Mouse (Mus musculus) urinary bladder, postnatal 25 days (tissue): Measurements from ENCODE around the gene Hectd4.
"Not testable (repeated sequence)": the region's sequence is repeated elsewhere in the genome, so short reads cannot be mapped to it uniquely, and the experiment has no call there.

Experiments used
- DNase-seq: peaks from one replicate; pipeline ENCODE4 v3.0.0; 2022; ENCODE audit warnings: low spot score

Hectd4 gene

DNA sequence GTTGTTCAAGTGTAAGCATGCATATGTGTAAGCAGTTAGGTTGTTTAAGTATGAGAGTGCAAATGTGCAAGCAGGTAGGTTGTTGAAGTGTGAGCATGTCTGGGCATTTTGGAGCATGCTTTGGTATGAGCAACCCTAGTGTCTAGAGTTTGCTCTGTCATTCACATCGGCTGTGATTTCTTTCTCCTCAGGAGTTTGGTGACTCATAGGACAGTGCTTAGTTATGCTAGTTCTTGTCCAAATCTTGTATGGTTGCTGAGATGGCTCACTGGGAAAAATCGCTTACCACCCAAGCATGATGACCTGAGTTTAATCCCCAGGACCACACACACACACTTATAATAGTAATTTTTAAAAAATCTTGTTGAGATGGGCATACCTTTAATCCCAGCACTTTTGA lies 67.2 kb downstream of the Hectd4 start:
- DNase-seq, result no peak

DNA sequence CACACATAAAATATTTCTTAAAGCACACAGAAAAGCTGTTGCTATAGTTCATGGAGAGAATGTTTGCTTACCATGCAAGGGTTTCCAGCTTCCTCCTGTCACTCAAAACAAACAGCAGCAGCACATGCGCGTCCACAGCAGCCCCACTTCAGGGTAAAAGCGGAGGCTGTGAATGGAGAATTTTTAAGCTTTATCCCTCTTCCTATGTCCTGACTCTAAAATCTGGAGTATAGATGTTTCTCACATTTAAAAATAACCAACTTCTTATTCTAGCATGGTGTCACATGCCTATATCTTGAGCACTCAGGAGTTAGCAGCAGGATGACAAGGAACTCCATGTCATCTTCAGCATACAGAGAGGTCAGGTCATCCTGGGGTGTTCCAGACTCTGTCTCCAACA lies 70.3 kb downstream of the Hectd4 start:
- DNase-seq, result no peak

DNA sequence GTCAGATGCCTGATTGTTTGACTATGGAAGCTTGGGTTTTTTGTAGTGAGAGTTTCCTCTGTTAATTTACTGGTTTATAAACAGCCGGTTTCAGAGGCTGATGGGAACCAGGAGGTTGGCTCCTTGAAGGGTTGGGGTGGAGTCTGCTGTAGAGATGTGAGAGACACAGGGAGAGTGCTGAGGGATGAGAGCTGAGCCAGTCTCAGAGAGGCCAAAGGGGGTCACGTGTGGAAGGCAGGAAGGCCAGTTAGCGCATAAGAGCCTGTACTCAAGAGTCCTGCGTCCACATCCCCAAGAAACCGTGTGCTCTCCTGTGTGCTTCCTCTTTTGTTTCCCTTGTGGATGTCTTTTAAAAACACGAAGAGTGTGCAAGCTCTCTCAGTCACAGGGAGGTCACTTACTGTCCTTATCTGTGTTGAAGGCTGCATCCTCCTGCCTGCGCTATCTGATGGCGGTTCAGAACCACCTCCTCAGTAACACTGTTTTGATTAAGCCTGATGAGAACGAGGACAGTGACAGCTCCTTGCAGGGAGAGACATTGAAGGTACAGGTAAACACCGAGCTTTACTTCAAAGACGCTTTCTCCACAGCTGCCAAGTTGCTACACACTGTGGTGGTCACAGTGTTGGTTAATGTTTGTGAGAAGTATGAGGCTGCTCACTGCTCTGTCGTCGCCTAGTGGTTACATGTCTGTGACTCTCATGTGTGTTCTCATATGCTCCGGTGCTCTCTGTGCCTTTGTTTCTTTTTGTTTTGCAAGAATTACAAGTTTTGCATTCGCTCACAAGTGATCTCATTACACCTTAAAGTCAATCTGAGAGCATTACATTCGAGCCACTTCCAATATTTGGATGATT lies 72.5 kb downstream of the Hectd4 start:
- no peak for DNase-seq

DNA sequence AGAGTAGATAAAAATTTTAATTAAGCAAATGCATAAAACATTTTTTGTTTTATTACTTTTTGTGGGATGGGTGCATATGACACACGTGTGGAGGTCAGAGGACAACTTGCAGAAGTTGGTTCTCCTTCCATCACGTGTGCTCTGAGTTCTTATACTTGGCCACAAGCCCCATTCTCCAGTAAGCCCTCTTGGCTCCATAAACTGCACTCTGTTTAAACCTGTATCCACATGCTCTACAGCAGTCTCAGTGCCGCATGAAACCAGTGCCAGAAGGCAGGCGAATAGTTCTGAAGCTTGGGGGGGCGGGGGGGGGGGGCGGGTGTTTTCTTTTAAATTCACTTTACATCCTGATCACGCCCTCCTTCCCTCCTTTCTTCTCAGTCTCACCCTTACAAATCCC lies 85.0 kb downstream of the Hectd4 start:
- DNase-seq, result no peak

DNA sequence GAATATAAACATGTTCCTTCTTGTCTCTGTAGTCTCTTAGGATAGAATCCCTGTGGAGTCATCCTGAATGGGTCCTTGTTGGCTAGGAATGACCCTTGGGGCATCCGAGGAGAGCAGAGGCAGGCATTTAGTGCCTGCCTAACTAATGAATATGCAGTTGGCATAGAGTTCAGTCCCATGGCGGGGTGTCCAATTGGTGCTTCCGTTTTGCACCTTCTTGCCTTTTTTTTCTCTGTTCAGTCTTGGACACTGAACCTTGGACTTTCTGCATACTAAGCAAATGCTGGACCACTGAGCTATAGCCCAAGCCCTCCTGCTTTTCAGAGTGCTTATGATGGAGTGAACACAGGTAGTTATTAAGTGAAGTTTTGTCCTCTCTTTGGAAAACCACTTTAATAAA lies 87.6 kb downstream of the Hectd4 start:
- DNase-seq, result no peak

DNA sequence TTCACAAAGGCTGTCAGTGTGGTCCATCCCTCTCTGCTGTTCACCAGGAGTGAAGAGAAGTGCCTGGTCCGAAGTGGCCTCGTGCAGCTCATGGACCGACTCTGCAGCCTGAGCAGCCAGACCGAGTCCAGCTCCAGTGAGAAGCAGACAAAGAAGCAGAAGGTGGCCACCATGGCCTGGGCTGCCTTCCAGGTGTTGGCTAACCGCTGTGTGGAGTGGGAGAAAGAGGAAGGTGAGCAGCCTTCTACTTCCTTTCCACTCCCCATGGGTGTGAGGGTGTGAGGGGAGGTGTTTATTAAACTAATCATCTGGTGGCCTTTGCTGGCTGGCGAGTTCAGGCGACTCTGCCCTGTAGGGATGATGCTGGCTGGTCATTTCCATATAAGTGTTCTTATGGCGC lies 91.6 kb downstream of the Hectd4 start:
- DNase-seq, result no peak

DNA sequence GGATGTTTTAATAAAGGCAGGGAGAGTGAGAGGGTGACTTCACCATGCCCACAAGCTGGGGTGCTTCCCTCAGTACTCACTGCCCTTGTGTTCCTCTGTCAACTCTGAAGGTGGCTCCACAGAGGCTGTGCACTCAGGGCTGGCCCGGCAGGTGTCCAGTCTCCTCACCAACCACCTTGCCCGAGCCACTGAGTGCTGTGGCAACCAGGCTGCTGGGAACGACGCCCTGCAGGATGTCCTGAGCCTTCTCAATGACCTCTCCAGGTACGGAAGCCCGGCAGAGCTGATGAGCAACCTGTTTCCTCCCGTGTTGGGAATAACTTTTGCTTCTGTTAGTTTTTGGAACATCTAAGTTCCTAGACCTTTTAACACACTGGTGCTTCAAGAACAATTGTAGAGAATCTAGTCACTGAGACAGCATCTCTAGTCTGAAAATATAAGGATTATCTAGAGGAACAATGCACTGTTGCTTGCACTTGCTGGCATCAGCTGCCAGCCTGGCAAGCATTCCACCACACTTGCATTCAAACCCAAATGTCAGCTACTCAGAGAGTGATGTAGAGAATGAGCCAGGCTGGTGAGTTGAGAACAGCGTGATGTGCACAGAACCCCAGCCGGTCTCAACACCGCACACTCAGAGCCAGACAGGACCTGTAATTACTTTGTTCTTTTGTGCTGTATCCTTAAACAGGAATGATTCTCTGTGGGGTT lies 93.9 kb downstream of the Hectd4 start:
- DNase-seq, result no peak

DNA sequence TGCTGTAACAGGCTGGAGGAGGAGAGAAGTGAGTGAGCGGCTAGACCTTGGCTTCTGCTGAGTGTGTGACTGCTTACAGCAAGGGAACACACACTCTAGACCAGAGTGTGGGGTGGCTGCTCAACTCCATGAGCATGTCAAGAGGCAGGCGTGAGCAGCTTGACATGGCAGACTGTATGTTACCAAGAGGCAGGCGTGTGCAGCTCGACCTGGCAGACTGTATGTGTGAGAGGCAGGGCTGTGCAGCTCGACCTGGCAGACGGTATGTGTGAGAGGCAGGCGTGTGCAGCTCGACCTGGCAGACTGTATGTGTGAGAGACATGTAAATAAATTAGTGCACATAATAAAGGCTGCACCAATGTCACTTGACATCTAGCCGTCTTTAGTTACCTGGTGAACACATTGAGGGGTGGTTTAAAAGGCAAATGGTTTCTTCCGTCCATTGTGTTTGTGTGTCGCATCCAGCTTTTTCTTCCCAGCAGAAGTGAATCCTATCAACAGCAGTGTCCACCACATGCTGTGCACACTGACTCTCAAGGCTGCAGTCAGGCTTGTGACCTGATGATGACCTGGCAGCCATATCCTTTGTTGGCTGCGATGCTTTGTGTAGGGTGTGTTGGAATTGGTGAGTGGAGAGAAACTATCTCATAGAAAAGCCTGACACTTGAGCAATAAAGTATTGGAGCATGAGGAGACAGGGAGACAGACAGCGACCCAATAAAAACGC lies 106.2 kb downstream of the Hectd4 start:
- DNase-seq, result no peak

DNA sequence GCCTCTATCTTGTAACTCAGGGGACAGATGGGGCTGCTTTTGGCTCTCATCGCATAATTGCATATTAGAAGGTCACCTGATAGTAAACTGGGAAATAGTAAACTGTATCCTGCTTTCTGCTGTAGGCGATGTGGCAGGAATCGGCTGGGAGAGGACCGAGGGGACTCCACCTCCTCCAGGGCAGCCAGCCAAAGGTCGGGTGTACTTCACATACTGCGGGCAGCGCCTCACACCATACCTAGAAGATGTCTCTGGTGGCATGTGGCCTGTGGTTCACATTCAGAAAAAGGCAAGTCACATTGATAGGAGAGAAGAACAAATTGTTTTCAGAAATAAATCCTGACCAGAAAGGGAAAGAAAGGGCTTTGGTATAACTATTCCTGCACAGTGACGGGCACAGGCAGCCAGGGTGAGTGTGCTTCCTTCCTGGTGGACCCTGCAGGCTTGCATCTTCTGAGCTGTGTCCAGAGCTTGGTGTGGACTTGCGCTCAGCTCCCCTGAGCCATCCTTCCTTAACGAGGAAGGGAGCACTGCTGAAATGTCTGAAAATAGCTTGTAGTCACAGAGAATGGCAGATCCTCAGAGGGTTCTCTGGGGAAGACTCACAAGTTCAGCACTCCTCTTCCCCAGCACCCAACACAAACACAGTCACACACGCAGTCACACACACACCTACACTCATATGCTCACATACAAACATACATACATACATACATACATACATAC lies 109.5 kb downstream of the Hectd4 start:
- DNase-seq, result no peak

DNA sequence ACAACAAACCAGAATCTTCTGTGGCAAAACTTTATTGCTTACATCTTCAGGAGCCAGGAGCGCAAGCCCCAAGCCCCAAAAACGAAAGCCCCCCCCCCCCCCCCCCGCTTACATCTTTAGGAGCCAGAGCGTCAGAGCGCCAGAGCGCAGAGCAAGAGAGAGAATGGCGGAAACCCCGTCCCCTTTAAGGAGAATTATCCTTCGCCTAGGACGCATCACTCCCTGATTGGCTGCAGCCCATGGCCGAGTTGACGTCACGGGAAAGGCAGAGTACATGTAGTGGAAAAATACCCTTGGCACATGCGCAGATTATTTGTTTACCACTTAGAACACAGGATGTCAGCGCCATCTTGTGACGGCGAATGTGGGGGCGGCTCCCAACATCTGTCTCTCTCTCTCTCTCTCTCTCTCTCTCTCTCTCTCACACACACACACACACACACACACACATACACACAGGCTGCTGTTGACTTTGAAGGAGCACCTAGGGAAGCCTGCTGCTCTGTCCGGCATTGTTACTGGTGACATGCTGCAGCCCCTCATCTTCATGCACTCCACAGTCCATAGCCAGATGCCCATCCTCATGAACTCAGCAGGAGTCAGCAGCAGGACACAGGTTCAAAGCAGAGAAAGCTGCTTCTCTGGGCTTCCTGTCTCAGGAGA lies 110.3 kb downstream of the Hectd4 start:
- not testable (repeated sequence) for DNase-seq

DNA sequence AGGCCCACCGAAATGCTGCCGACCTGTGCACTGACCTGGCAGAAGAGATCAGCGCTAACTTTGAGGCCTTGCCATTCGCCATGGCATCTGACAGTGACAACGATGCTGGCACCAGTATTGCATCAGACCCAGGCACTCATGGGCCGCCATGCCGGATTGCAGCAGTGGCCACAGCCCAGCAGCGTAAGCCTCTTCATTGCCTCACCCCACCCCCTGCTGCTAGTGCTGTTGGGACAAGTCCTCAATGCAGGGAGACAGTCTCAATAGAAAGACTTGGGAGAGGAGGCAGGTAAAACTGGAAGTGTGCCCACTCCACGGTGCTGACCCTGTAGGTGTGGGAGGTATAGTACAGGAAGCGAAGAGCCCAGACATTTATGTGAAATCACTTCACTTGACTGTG lies 111.7 kb downstream of the Hectd4 start:
- no peak for DNase-seq

DNA sequence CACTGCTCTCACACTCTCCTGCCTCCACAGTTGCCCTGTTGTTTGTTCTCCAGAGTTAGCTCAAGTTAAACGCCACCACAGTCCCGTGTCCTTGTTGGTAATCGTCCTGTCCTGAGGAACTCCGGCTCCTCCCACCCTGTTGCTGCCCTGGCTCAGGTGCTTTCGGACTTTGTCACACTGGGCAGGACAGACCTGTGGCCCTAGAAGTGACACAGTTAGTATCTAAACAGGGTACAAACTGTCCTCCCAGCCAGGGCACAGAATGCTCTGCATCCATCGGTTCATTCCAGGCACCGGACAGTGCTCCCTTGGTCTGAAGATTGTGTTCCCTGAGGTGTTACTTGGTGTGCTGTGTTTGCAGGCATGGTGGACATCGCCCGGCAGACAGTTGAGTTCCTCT lies 114.0 kb downstream of the Hectd4 start:
- no peak for DNase-seq

DNA sequence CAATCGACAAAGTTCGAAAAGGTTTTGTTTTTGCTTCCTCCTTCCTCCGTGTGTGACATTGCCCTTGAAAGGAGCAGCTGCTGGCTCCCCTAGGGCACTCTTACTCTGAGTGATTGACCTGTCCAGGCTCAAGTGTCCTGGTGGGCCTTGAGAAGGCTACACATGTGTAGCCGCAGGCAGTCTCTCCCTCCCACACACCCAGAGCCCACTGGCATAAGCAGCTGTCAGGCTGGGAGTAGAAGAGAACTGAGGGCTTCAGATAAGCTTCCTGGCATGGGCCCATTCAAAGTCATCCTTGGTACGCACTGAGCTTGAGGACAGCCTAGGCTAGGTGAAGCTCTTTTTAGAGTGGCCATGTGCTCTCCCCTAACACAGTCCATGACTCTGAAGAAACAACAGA lies 114.4 kb downstream of the Hectd4 start:
- no peak for DNase-seq

DNA sequence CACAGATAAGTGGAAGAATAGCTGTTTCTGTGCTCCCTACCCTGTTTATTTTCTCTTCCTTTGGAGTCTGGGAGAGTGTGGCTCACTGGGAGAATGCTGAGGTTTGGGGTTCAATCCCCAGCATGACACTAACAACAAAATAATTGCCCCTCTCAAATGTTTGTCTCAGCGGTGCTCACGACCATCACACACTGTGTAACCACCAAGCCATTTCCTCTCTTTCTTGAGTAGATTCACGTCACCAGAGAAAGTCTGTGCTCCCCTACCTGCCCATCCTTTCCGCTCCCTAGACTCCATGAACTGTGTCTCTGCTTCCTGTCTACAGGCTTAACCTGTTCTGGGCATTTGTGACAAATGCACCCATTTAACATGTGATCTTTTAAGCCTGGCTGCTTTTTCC lies 115.4 kb downstream of the Hectd4 start:
- no peak for DNase-seq

DNA sequence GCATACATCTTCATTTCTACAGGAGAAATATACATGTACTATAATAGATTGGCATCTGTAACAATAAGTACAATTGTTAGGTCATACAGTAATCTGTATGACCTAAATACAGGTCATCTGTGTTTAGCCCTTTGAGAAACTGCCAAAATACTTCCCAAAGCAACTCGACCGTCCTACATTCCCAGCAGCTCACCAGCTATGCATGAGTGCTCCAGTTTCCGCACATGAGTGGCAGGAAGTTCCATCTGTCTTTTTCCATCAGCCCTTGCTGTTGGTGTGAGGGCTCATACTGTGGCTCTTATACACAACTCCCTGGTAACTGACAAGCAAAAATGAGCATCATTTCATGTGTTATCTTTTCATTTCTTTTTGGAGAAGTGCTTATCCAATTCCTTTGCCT lies 116.0 kb downstream of the Hectd4 start:
- DNase-seq, result no peak

DNA sequence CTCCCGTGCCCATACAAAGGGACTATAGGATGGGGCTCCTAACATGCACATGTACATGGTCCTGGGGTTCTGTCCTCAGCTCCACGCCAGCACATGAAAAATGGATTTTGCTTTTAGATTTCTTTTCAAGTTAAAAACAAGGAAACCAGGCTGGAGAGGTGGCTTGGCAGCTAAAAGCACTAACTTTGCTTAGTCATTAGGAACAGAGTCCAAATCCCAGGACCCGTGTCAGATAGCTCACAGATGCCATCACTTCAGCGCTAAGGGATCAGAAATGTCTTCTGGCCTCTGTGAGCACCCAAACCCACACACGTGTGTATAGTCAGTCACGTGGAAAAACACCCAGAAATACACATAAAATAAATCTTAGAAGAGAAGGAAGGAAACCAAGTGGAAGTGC lies 116.8 kb downstream of the Hectd4 start:
- no peak for DNase-seq

DNA sequence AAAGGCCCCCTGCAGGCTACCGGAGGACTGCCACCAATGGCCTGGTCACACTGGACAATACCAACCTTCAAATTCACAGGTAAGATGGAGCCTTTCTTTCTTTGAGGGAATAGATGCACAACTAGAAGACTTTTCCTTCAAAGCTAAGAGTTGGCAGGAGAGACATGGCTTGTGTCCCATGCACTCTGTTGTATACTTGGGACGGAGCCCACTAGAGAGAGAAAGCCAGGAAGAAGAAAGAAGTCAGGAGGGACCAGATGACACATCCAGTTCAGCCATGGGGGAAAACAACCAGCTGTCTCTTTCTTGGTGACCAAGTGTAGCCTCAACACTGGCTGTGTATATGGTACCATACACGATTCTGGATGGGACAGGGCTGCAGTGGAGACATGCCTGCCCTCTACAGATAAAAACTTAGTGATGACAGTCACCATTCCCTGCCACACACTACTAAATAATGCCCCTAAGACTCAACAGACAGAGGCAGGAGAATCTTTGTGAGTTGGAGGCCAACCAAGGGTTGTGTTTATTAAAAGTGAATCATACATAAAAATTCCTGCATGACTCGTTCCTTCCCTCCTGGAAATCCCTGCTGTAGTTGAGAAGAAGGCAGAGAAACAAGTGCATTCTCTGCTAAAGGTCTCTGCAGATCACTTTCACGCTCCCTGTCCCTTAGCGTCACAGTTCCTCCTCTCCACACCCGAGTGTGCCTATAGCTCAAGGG lies 119.7 kb downstream of the Hectd4 start:
- DNase-seq, result no peak

DNA sequence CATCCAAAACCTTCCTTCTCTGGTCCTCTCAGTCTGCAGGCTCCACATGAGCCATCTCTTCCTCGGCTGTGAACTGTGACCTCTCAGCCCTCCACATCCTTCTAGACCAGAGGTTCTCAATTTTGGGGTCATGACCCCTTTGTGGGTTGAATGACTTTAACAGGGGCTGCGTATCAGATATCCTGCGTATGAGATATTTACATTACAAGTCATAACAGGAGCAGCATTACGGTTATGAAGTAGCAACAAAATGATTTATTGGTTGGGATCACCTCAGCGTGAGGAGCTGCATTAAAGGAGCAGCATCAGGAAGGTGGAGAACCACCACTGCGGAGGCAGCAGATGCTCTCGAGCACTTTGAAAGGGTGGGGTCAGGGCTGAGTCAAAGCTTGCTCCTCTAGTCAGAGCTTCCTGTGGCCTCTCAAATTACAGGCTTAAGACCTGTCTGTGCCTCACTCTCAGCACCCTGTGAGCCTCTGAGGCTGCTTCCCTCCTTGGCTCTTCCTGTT lies 121.0 kb downstream of the Hectd4 start:
- no peak for DNase-seq

DNA sequence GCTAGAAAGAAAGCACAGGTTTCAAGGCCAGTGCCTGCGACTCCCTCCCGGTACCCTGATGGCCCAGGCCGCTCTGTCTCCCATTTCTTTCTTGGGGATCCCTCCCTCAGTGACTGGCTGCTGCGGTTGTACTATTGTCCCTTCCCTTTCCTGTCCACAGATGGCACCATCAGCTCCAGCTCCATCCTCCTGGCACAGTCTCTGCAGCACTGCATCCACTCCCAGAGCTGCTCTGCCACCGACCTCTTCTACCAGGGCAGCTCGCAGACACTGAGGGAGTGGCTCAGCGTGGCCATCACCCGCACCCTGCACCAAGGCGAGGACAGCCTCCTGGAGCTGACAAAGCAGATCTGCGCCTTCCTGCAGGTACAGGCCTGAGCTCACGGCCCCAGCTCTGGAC lies 122.5 kb downstream of the Hectd4 start:
- no peak for DNase-seq

DNA sequence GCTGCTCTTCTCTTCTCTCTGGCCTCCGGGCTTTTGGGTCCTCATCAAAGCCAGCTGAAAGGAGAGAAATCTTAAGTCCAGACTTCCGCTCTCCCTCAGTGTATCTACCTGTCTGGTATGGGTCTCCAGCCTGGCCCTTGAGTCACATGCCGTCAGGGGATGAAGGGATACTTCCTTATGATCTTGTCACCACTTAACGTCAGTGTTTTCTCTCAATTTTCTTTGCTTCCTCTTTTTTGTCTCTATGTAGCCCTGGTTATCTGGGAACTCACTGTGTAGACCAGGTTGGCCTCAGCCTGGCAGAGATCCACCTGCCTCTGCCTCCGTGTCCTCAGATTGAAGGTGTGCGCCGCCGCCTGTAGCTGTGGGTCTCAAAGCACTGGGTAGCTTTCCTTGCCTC lies 124.0 kb downstream of the Hectd4 start:
- DNase-seq, result no peak

DNA sequence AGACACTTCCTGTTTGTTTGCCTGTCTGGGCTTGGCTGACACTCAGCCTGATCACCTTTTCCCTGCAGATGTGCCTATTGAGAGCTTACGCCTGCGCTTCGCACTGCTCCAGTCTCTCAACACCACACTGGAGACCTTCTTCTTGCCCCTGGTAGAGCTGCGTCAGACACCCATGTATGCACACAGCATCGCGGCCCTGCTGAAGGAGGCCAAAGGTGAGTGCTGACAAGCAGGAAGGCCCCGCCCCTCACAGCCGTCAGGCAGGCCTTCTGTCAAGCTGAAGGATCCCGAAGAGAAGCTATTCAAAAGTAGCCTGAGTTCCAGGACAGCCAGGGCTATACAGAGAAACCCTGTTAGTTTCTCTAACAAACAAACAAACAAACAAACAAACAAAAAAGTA lies 139.2 kb downstream of the Hectd4 start:
- no peak for DNase-seq
